Mouse (Mus musculus) kidney, embryonic 15.5 days (tissue): Measurements from ENCODE around the gene Zfp13. TPM values are rescaled to one million over a fixed set of nuclear protein-coding genes. Genes with fewer than 3 reads are reported as not detected.
"Not testable (repeated sequence)": the region's sequence is repeated elsewhere in the genome, so short reads cannot be mapped to it uniquely, and the experiment has no call there.

ENCODE experiments used
- ATAC-seq: fragments of 200-750 bp; cut with Nextera tagmentation; replicated peaks from 2 replicates; pipeline ENCODE4 v1.8.0; 2017; ENCODE audit warnings: moderate TSS enrichment; ENCODE audit not compliant: low FRiP score
- H3K27ac ChIP-seq: fragments of 300-500 bp; sonication (generic); 2 replicates; pipeline ENCODE4 v1.5.1; 2015; ENCODE audit warnings: mild to moderate bottlenecking, inconsistent platforms
- H3K27me3 ChIP-seq: fragments of 300-500 bp; sonication (generic); 2 replicates; pipeline ENCODE4 v1.6.1; 2015; ENCODE audit warnings: inconsistent platforms
- H3K36me3 ChIP-seq: fragments of 300-500 bp; sonication (generic); 2 replicates; pipeline ENCODE4 v1.6.1; 2015; ENCODE audit warnings: inconsistent platforms
- H3K4me1 ChIP-seq: fragments of 300-500 bp; sonication (generic); 2 replicates; pipeline ENCODE4 v1.6.1; 2015; ENCODE audit warnings: inconsistent platforms
- H3K4me2 ChIP-seq: fragments of 300-500 bp; sonication (generic); 2 replicates; pipeline ENCODE4 v1.6.1; 2015; ENCODE audit warnings: moderate library complexity, mild to moderate bottlenecking, inconsistent platforms
- H3K4me3 ChIP-seq: fragments of 300-500 bp; sonication (generic); replicated peaks from 2 replicates; pipeline ENCODE4 v1.5.1; 2015; ENCODE audit warnings: mild to moderate bottlenecking, inconsistent platforms
- H3K9ac ChIP-seq: fragments of 300-500 bp; sonication (generic); 2 replicates; pipeline ENCODE4 v1.6.1; 2015; ENCODE audit warnings: mild to moderate bottlenecking, inconsistent platforms
- H3K9me3 ChIP-seq: fragments of 300-500 bp; sonication (generic); replicated peaks from 2 replicates; pipeline ENCODE4 v1.6.1; 2016; ENCODE audit warnings: inconsistent platforms
- WGBS: fragments of 180-500 bp; shearing (Covaris S2); methylation state at CpG from one replicate; pipeline ENCODE4 v1.1.7; 2015; ENCODE audit warnings: mixed read lengths; 5-methylcytosine and 5-hydroxymethylcytosine counted together
- polyA plus RNA-seq: library from polyadenylated mRNA; unstranded; fragments of >200 nt; fragmentation: Nextera tagmentation; extraction: Ambion mirVana; gene quantifications from 2 replicates; pipeline ENCODE4 v1.2.1, GENCODE M21; 2015

Zfp13 gene
- polyA plus RNA-seq, 1 experiment from 2014 or later = 16.3 TPM

DNA sequence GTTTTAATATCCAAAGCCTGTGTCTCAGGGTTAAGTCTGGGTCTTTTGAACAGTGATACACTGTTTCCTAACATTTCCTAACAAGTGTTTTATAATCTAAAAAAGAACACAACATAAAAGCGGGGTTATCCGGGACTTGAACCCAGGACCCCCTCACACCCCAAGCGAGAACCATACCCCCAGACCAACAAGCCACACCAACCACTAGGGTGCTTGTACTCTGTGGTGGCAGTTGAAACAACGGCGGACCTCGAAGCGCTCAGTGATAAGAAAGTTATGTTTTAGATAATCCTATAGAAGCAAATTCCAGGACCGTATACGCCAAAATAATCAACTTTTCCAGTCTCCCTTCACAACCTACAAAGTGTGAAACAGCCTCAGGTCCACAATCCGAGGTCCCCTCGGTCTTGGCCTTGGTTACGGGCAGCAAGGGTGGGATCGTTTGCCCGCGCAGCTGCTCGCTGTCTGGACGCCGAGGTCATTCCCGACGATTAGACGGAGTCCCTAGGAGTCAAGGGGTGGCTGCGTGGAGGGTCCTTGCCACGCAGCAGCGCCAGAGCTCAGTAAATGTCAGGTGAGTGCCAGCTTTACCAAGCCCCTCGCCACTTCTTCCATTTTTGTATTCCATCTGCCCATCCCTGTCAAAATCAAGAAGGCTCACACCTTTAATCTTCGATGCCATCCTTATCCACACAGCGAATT lies 61.6 kb downstream of the Zfp13 start:
- no peaks in the 10 kb centered on the region for H3K9me3 ChIP-seq
- no peak overlapping the region for H3K27ac ChIP-seq
- H3K9ac ChIP-seq = no peak overlapping the region; the same call in 1 of the 2 replicates
- no peaks in the 10 kb centered on the region for H3K36me3 ChIP-seq
- H3K4me1 ChIP-seq = peaks cover 34% of the 10 kb centered on the region
- H3K4me3 ChIP-seq = peak overlapping the region; percentile 38
- peaks cover 52% of the 10 kb centered on the region for H3K27me3 ChIP-seq
- peak overlapping the region; percentile 61 for H3K4me2 ChIP-seq
- ATAC-seq = no peak
- 4% methylated on average over 27 of the region's 27 CpGs for WGBS

DNA sequence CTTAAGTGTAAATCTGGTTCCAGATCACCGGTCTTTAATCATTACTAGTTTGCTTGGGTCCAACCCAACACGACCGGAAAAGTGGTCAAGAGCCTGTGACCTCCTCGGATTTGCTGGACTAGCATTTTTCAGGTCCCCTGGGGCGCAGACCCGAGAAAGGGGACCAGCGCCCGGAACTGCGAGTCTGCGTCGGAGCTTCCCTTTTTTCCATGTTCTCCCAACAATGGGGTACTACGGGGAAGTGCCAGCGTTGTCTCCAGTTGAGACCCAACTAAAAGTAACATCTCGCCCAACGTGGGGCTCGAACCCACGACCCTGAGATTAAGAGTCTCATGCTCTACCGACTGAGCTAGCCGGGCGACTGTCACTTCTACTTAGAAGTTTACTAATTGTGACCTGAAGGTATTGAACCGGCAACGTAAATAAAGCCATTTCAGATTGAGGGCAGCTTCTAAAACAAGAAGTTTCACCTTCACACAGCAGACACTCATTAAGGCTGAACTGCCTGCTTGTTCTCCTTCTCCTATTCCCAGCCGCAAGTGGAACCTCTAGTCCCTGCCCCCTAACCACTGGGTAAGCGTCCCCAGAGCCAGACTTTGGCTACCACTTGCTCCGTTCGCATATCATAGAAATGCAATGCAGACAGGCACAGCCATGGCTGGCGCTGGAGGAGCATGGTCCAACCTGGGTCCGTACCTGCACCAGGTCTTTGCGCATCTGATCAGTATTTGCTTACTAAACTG lies 64.1 kb downstream of the Zfp13 start:
- H3K9me3 ChIP-seq = not testable (repeated sequence)

GRCm38 (mm10) chr17:23533591-23534490 lies 65.4 kb downstream of the Zfp13 start:
- H3K4me3 ChIP-seq, H3K27ac ChIP-seq, H3K9me3 ChIP-seq, H3K36me3 ChIP-seq, H3K9ac ChIP-seq: not testable (repeated sequence)
- Histone ChIP-seq H3K4me2 (peak overlapping the region; percentile 28; the same call in 1 of the 2 replicates), H3K4me1 (peaks cover 15% of the 10 kb centered on the region), H3K27me3 (peaks cover 33% of the 10 kb centered on the region)
- peak; percentile 63; the same call in 1 of the 2 replicates for ATAC-seq
- 10% methylated on average over 11 of the region's 23 CpGs for WGBS

More for the DNA sequence above, 64.1 kb downstream of the Zfp13 start:
- H3K9ac ChIP-seq, H3K27ac ChIP-seq, H3K36me3 ChIP-seq: not testable (repeated sequence)
- Histone ChIP-seq H3K27me3 (peaks cover 46% of the 10 kb centered on the region), H3K4me1 (peaks cover 15% of the 10 kb centered on the region), H3K4me3 (peak overlapping the region; percentile 26), H3K4me2 (peak overlapping the region; percentile 52)
- 3% methylated on average over 17 of the region's 29 CpGs for WGBS
- peak; percentile 63 for ATAC-seq

DNA sequence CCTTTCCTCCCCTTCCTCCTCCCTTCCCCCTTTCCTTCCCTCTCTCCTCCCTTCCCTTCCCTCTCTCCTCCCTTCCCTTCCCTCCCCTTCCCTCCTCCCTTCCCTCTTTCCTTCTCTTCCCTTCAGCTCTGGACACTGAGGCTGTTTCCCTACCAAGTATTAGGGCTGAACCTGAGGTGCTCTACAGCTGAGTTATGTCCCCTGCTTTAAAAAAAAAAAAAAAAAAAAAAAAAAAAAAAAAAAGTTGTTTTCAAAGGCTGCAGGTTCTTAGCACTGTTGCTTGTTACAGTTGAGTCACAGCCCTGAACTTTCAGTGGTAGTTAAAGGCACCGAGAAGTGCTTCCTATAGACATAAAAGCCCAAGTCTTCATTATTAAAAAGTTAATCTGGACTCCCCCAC lies 67.9 kb downstream of the Zfp13 start:
- ATAC-seq, H3K4me2 ChIP-seq, H3K4me1 ChIP-seq, H3K36me3 ChIP-seq, H3K9me3 ChIP-seq, H3K9ac ChIP-seq, H3K4me3 ChIP-seq, H3K27ac ChIP-seq: not testable (repeated sequence)
- peaks cover 16% of the 10 kb centered on the region for H3K27me3 ChIP-seq
- 25% methylated on average over 1 of the region's 1 CpGs for WGBS

Other genes starting within 250 kb of the Zfp13 start
- gene Vmn2r116, start 214.9 kb downstream of the Zfp13 start, polyA plus RNA-seq = not detected in 2 replicates
- not detected in 2 replicates for gene Vmn2r117, start 119.8 kb downstream of the Zfp13 start, polyA plus RNA-seq
- gene Zfp213, start 35.2 kb downstream of the Zfp13 start, polyA plus RNA-seq = 20.9 and 22.8 TPM in 2 replicates
- gene Zscan10, start 1.4 kb upstream of the Zfp13 start, polyA plus RNA-seq = not detected in 2 replicates
- gene Mmp25, start 45.8 kb upstream of the Zfp13 start, polyA plus RNA-seq = 1.1 and 1.3 TPM in 2 replicates
- gene Bicdl2, start 61.0 kb upstream of the Zfp13 start, polyA plus RNA-seq = 1.3 and 1.5 TPM in 2 replicates
- gene Hcfc1r1, start 74.1 kb upstream of the Zfp13 start, polyA plus RNA-seq = 63.2 and 69.5 TPM in 2 replicates
- 52.4 and 53.4 TPM in 2 replicates for gene Thoc6, start 74.4 kb upstream of the Zfp13 start, polyA plus RNA-seq
- gene Tnfrsf12a, start 78.0 kb upstream of the Zfp13 start, polyA plus RNA-seq = 27.5 and 29.5 TPM in 2 replicates
- gene Cldn6, start 79.8 kb upstream of the Zfp13 start, polyA plus RNA-seq = 189 and 191 TPM in 2 replicates
- 51.2 and 53.1 TPM in 2 replicates for gene Cldn9, start 84.5 kb upstream of the Zfp13 start, polyA plus RNA-seq
- gene 1520401A03Rik, start 123.3 kb upstream of the Zfp13 start, polyA plus RNA-seq = 0.14 and 0.88 TPM in 2 replicates
- 48.4 and 56.3 TPM in 2 replicates for gene Pkmyt1, start 126.8 kb upstream of the Zfp13 start, polyA plus RNA-seq
- gene Paqr4, start 141.4 kb upstream of the Zfp13 start, polyA plus RNA-seq = 19.8 and 23.8 TPM in 2 replicates
- 1.9 and 2.2 TPM in 2 replicates for gene Kremen2, start 146.3 kb upstream of the Zfp13 start, polyA plus RNA-seq
- gene Flywch1, start 172.1 kb upstream of the Zfp13 start, polyA plus RNA-seq = 89.5 and 91.0 TPM in 2 replicates
- 35.0 and 37.4 TPM in 2 replicates for gene Flywch2, start 186.6 kb upstream of the Zfp13 start, polyA plus RNA-seq
- gene Srrm2, start 191.0 kb upstream of the Zfp13 start, polyA plus RNA-seq = 496 and 536 TPM in 2 replicates
- 999 and 1,052 TPM in 2 replicates for gene Elob, start 229.6 kb upstream of the Zfp13 start, polyA plus RNA-seq
- gene Prss33, start 236.6 kb upstream of the Zfp13 start, polyA plus RNA-seq = 0.18 TPM in 1 of 2 replicates, not detected in the other
- gene Prss32, start 244.4 kb upstream of the Zfp13 start, polyA plus RNA-seq = 1.8 TPM in 1 of 2 replicates, not detected in the other
- 3.2 and 3.3 TPM in 2 replicates for gene Prss41, start 244.7 kb upstream of the Zfp13 start, polyA plus RNA-seq